17 mouse cellular contexts compared by ENCODE assay signal in the genomic region with DNA sequence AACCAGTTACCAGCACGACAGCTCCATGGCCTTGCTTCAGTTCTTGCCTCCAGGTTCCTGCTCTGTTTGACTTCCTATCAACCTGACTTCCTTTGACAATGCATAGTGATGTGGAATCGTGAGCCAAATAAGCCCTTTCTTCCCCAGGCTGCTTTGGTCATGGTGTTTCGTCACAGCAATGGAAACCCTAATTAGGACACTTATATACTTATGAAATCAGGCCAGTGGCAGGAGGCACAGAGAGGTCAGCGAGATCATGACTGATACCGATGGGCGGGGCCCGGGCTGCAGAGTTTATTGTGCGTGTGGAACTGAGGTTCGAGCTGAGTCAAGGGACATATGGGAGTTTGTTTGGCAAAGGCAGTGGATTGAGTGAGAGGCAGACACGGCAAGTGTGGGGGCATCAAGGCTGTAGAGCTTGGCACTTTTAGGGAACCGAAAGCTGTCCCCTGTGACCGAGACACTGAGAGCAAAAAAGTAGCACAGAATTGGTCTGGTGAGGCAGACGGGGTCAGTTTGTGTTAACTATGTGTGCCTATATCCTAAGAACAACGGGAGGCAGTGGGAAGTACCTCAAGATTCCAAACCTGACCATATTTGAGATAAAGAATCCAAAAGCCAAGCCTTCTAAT. TPM values are rescaled to one million over a fixed set of nuclear protein-coding genes. Genes with fewer than 3 reads are reported as not detected.
A peak's percentile ranks its signal among the peaks of the same experiment; 100 is the strongest.
DNase-seq lines count a peak whose midpoint lies in the region; ATAC-seq lines count a peak whose summit lies in the region.
"Had no signal": no experiment of that assay in that cellular context is flagged by ENCODE, and none has a peak within 500 bp of the region (broad histone marks: within the 10 kb centered on the region; RNA-seq: fewer than 3 reads in every experiment).

No protein-coding gene starts in this region.

- no peaks in the 10 kb centered on the region for H3K9me3 ChIP-seq in hindbrain, embryonic 14.5 days (ENCODE audit: control insufficient read depth, low read length)
- H3K9me3 ChIP-seq: lung, embryonic 15.5 days; midbrain, embryonic 13.5 days had no signal

- H3K4me1 ChIP-seq in hindbrain, embryonic 14.5 days (replicated peaks; ENCODE audit: control insufficient read depth, insufficient read depth, low read length): no peaks in the 10 kb centered on the region
- H3K4me1 ChIP-seq: midbrain, embryonic 13.5 days had no signal

- no peak overlapping the region for H3K4me2 ChIP-seq in hindbrain, embryonic 14.5 days (replicated peaks)
- H3K4me2 ChIP-seq: lung, embryonic 15.5 days; midbrain, embryonic 13.5 days had no signal

- H3K27ac ChIP-seq in hindbrain, embryonic 14.5 days: no peak overlapping the region
- H3K27ac ChIP-seq: midbrain, embryonic 13.5 days had no signal

- no peaks in the 10 kb centered on the region for H3K27me3 ChIP-seq in hindbrain, embryonic 14.5 days (ENCODE audit: control insufficient read depth, insufficient read depth, low read length)
- H3K27me3 ChIP-seq: lung, embryonic 15.5 days; midbrain, embryonic 13.5 days had no signal

- H3K36me3 ChIP-seq in hindbrain, embryonic 14.5 days (replicated peaks; ENCODE audit: control insufficient read depth, insufficient read depth): no peaks in the 10 kb centered on the region
- H3K36me3 ChIP-seq: lung, embryonic 15.5 days; midbrain, embryonic 13.5 days had no signal

- 89% methylated on average over 14 of the region's 14 CpGs for WGBS in hindbrain, embryonic 14.5 days

- no peak overlapping the region for H3K9ac ChIP-seq in hindbrain, embryonic 14.5 days
- H3K9ac ChIP-seq: lung, embryonic 15.5 days; midbrain, embryonic 13.5 days had no signal

- no peak for ATAC-seq in cerebellum, adult (ENCODE audit: insufficient number of reproducible peaks, low FRiP score, low TSS enrichment)
- no peak for ATAC-seq in hindbrain, embryonic 14.5 days (ENCODE audit: low FRiP score)
- ATAC-seq: CD4-positive, CD25-positive, alpha-beta regulatory T cell, adult 4 months; forebrain, embryonic 14.5 days; inflammation-experienced regulatory T-cells, adult 6 months; midbrain, embryonic 13.5 days had no signal

- DNase-seq in spleen, adult 12 weeks (ENCODE audit: low spot score): peak; percentile 28
- DNase-seq in spleen, postnatal 10 days (ENCODE audit: low spot score in 2 of 2): no peak
- peak; percentile 7 for DNase-seq in brain, adult 2 months (ENCODE audit: low read depth, low spot score)
- DNase-seq in lung, postnatal 4 days: peak; percentile 35 to 50
- DNase-seq in hindbrain, embryonic 14.5 days (ENCODE audit: low spot score): no peak
- DNase-seq in neural tube, embryonic 10.5 days (ENCODE audit: extremely low spot score, low spot score): no peak
- DNase-seq: kidney, adult 8-10 months; kidney, postnatal 25 days; right cerebral cortex, adult 18-20 months; thymus, postnatal 36 days had no signal

- H3K4me3 ChIP-seq in hindbrain, embryonic 14.5 days (replicated peaks; ENCODE audit: low read length): no peak overlapping the region
- H3K4me3 ChIP-seq: erythroblast, embryonic 14.5 days; lung, embryonic 15.5 days; midbrain, embryonic 13.5 days had no signal

RNA-seq across cellular contexts. Expression of a gene that starts 48.1 kb away (rescaled TPM):
- polyA plus RNA-seq in hindbrain, embryonic 14.5 days (2014; fragmentation: Nextera tagmentation; extraction: Ambion mirVana): 4.1 and 5.1 TPM in 2 replicates

Comparison
In these comparisons a context has a peak if more than half of its experiments do, and no peak if none do; other contexts are left out.
1. DNase-seq: peak in spleen, adult 12 weeks (single experiment), brain, adult 2 months (single experiment) and lung, postnatal 4 days (2 of 2); none in spleen, postnatal 10 days (0 of 2), hindbrain, embryonic 14.5 days (single experiment) and neural tube, embryonic 10.5 days (single experiment).